Mouse (Mus musculus) erythroblast, embryonic 14.5 days (primary cell): ENCODE measurements around the gene Ccne1. TPM values are rescaled to one million over a fixed set of nuclear protein-coding genes. Genes with fewer than 3 reads are reported as not detected.

ENCODE experiments used
- H3K27me3 ChIP-seq: 2 replicates; pipeline ENCODE4 v1.6.1; 2012; ENCODE audit warnings: inconsistent platforms; ENCODE audit not compliant: control insufficient read depth
- H3K36me3 ChIP-seq: 2 replicates; pipeline ENCODE4 v1.6.1; 2012; ENCODE audit warnings: mild to moderate bottlenecking, inconsistent platforms; ENCODE audit not compliant: control insufficient read depth
- H3K4me1 ChIP-seq: 2 replicates; pipeline ENCODE4 v1.6.1; 2012; ENCODE audit warnings: inconsistent platforms; ENCODE audit not compliant: control insufficient read depth
- H3K4me3 ChIP-seq: replicated peaks from 2 replicates; pipeline ENCODE3; 2012; ENCODE audit warnings: moderate library complexity, mild to moderate bottlenecking, inconsistent platforms
- H3K9me3 ChIP-seq: 2 replicates; pipeline ENCODE4 v1.6.1; 2012; ENCODE audit warnings: low read length, inconsistent platforms, mixed read lengths; ENCODE audit not compliant: control insufficient read depth
- GATA1 ChIP-seq: IDR thresholded peaks from 2 replicates; pipeline ENCODE4 v1.6.1; 2012; ENCODE audit warnings: low read length, inconsistent platforms, mixed read lengths
- TAL1 ChIP-seq: IDR thresholded peaks from 3 replicates; pipeline ENCODE4 v1.6.1; 2012; ENCODE audit warnings: low read length, inconsistent platforms, mixed read lengths
- polyA plus RNA-seq: library from polyadenylated mRNA; stranded (reverse); fragments of >175 nt; gene quantifications from 2 replicates; pipeline ENCODE4 v1.2.3, GENCODE M21; 2012

Ccne1 gene
- polyA plus RNA-seq, 1 experiment = 12.0 TPM

- Histone ChIP-seq H3K4me3 (peak overlapping the region; percentile 89), H3K27me3 (no peaks in the 10 kb centered on the region), H3K36me3 (peaks cover 63% of the 10 kb centered on the region), H3K9me3 (no peaks in the 10 kb centered on the region), H3K4me1 (peaks cover 73% of the 10 kb centered on the region)
- TF ChIP-seq TAL1 (peak; percentile 83), GATA1 (peak; percentile 73)
Measured at GRCm38 (mm10) chr7:38105379-38105778, 2.0 kb downstream of the Ccne1 start.

- Histone ChIP-seq H3K4me3 (peak overlapping the region; percentile 89), H3K4me1 (peaks cover 74% of the 10 kb centered on the region), H3K27me3 (no peaks in the 10 kb centered on the region), H3K36me3 (peaks cover 76% of the 10 kb centered on the region), H3K9me3 (no peaks in the 10 kb centered on the region)
- no peak for TF ChIP-seq TAL1
- no peak for TF ChIP-seq GATA1
Measured at GRCm38 (mm10) chr7:38104097-38104496, 3.2 kb downstream of the Ccne1 start.

DNA sequence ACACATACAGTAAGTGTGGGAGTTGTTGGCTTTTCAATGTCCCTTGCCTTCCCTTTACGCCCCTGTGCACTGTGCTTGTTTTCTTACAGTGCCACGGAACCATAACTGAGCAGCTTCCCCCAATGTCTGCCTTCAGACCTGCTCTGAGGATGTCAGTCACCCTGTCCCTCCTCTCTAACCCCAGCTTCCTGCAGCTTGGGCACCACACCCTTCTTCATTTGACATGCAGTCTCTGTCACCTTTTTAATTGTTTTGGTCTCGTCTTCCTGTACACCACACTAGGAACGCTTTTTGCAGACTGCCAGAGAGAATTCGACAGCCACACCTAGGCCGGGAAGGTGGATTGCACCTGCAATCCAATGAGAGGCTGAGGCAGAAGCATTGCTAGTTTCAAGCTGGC, 13.0 kb downstream of the Ccne1 start:
- Histone ChIP-seq H3K4me3 (no peak overlapping the region), H3K27me3 (no peaks in the 10 kb centered on the region), H3K9me3 (no peaks in the 10 kb centered on the region), H3K4me1 (peaks cover 61% of the 10 kb centered on the region), H3K36me3 (peaks cover 60% of the 10 kb centered on the region)
- no peak for TF ChIP-seq TAL1
- TF ChIP-seq GATA1 = no peak

- Histone ChIP-seq H3K9me3 (no peaks in the 10 kb centered on the region), H3K27me3 (no peaks in the 10 kb centered on the region), H3K4me1 (peaks cover 64% of the 10 kb centered on the region), H3K4me3 (no peak overlapping the region), H3K36me3 (peaks cover 47% of the 10 kb centered on the region)
- TF ChIP-seq TAL1 (no peak), GATA1 (no peak)
Measured at GRCm38 (mm10) chr7:38093101-38093500, 14.2 kb downstream of the Ccne1 start.

DNA sequence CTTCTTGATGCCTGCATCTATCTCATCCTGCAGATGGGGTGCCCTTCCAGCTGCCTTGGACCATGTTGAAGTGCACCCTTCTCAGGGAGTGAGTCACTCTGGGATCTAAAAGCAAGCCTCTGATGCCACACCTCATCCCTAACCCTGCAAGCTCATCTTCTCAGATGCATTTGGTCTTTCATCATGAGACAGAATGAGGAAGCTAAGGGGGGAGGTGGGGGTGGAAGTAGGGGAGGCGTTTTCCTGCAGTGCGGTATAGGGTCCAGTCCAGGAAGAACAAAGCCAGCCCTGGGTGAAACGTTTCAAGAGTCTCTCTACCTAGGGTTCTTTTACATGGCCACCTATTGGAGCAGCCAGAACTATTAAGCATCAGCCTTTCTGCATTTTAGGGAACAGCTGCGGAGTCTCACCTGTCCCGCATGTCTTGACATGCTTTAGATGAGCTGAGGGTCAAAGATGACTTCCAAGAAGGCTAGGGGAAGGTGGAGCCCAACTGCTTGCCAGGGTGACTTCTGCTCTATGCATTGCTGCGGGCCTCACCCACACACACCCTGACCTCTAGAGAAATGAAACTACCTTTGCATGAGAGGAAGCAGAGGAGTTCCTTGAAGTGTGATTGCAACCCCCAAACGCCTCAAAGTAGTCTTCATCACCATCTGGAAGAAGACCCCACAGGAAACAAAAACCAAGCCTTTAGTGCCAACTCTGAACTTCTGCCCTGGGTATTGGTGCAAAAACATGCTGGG, 17.2 kb downstream of the Ccne1 start:
- H3K4me1 ChIP-seq = peaks cover 77% of the 10 kb centered on the region
- peaks cover 19% of the 10 kb centered on the region for H3K36me3 ChIP-seq
- H3K9me3 ChIP-seq = no peaks in the 10 kb centered on the region
- no peak overlapping the region for H3K4me3 ChIP-seq
- TF ChIP-seq GATA1 (no peak), TAL1 (no peak)
- no peaks in the 10 kb centered on the region for H3K27me3 ChIP-seq

DNA sequence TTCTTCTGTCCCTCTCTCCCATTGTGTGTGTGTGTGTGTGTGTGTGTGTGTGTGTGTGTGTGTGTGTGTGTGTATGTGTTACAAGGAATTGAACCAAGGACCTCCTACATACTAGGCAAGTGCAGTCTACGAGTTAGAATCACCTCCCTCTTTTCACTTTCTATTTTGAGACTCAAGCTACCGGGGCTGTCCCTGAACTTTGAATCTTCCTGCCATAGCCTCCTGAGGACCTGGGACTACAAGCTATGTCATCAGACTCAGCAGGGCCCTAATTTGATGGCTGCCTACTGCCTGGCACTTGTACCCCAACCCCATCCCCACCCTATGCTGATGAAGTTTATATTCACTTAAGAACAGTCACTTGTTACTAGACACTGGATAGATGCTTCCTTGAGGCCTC, 18.9 kb downstream of the Ccne1 start:
- TF ChIP-seq TAL1 (no peak), GATA1 (no peak)
- Histone ChIP-seq H3K4me1 (peaks cover 77% of the 10 kb centered on the region), H3K9me3 (no peaks in the 10 kb centered on the region), H3K27me3 (no peaks in the 10 kb centered on the region), H3K36me3 (peaks cover 9% of the 10 kb centered on the region), H3K4me3 (no peak overlapping the region)

DNA sequence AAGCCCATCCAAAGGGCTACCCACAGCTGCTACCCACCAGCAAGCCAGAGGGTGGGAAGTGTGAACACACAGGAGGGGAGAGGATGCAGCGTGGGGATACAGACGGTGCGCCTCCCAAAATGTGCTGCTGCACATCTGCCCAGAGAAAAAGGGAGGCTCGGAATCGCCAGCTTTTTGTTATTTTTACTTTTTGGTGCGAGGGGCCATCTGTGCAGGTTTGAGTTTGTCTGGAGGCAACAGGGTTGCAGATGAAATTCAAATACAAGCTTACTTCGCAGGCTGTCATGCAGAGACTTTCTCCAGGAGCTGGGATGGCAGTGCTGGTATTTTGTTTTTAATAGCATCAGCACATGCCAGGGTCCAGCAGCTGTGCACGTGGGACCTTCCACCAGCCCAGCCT, 19.5 kb downstream of the Ccne1 start:
- Histone ChIP-seq H3K27me3 (no peaks in the 10 kb centered on the region), H3K36me3 (peaks cover 3% of the 10 kb centered on the region), H3K9me3 (no peaks in the 10 kb centered on the region), H3K4me3 (no peak overlapping the region), H3K4me1 (peaks cover 71% of the 10 kb centered on the region)
- TF ChIP-seq GATA1 (no peak), TAL1 (no peak)

GRCm38 (mm10) chr7:38086401-38086800, 20.9 kb downstream of the Ccne1 start:
- H3K4me1 ChIP-seq = peaks cover 57% of the 10 kb centered on the region
- TF ChIP-seq TAL1 (no peak), GATA1 (no peak)
- no peaks in the 10 kb centered on the region for H3K27me3 ChIP-seq
- no peaks in the 10 kb centered on the region for H3K9me3 ChIP-seq
- H3K4me3 ChIP-seq = peak overlapping the region; percentile 71
- no peaks in the 10 kb centered on the region for H3K36me3 ChIP-seq

GRCm38 (mm10) chr7:38085573-38086211, 21.6 kb downstream of the Ccne1 start:
- Histone ChIP-seq H3K9me3 (no peaks in the 10 kb centered on the region), H3K4me3 (peak overlapping the region; percentile 71), H3K27me3 (no peaks in the 10 kb centered on the region), H3K36me3 (no peaks in the 10 kb centered on the region), H3K4me1 (peaks cover 57% of the 10 kb centered on the region)
- no peak for TF ChIP-seq GATA1
- TF ChIP-seq TAL1 = no peak
